Mouse (Mus musculus) frontal cortex, postnatal 14 days (tissue): ENCODE measurements around the gene Arnt2.

ENCODE experiments used
- DNase-seq, 2 experiments: peaks; one replicate each; pipeline ENCODE4 v3.0.0; 2022; ENCODE audit warnings: low spot score in 2 of 2

Arnt2 gene

DNA sequence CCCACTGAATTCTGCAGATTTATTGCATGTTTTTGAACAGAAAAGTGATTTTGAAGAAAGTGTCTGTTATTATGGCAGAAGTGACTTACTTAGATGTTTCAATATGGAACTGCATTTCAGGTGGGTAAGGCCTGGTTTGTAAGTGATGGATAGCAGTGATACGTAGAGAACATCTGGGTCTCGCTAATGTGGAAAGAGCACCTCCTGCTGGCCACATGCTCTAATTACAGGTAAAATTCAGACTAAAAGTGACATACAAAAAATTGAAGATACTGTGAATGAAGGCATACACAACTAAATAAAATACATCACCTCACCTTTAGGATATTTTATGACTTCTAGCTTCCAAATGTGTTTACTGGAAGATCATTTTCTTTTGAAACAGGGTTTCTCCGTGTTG, 66.8 kb downstream of the Arnt2 start:
- no peak for DNase-seq

DNA sequence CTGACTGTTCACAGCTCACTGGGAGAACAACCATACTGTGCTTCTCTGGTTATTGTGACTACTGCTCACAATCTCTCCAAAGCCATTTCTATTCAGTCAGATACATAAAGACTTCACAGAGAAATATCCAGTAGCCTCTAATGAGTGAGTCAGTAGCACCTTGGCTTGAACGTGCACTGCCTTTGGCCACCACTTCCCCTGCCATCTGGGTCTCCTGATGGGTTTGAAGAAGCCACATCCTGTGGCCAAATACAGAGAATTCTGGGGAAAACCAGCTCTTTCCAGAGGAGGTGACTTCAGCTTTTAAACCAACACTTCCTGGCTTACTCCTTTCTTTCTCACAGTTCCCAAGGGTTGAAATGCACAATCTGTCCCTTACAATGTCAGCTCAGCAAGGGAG, 69.0 kb downstream of the Arnt2 start:
- DNase-seq: no peak

DNA sequence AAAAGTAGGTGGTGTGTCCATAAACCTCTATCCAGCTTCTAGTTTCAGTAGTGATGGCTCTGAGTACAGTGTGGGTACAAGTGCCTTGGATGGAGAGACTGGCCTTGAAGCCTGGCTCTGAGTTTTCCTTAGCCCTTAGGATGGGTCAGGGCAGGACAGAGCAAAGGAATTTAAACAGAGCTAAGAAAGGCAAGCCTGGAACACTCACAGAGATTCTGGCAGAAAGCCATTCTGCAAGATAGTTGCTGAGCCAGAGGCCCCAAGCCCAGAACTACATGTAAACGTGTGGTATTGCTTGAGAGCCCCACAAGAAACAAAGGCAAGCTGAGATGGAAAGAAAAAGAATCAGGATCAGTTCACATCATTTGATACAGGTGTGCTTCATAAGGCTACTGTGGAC, 70.8 kb downstream of the Arnt2 start:
- no peak for DNase-seq

DNA sequence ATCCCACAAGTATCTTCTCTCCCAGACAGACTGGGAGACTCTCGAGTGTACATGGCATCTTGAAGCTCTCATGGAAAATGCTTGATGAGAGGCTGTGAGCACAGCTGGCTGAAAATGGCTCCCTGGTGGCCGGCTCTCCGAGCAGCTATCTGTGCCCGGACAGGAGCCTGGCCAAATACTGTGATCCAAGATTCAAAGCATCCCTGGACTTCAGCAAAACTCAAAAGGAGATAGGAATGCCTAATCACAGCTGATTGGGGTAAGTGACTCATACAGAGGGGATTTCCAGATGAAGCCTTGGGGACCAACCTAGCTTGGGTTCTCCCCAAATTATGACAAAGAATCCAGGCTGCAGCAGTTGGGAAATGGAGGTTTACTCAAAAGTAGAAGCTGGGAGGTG, 72.2 kb downstream of the Arnt2 start:
- DNase-seq: no peak

DNA sequence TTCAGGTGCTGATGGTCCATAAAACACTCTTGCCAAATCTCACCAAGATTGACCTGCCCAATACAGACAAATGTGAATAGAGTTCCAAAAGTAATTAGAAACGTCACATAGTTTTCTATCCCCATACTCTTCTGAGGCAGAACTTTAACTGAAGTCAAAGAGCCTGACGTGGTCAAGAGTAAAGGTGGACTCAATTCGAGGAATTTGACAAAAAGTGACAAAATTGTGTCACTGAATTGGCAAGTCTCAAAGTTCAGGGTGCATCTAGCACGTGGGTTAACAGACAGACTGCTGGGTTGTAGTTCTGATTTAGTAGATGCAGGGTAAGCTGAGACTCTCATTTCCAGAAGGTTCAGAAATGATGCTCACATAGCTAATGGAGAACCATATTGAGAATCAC, 73.1 kb downstream of the Arnt2 start:
- no peak for DNase-seq

DNA sequence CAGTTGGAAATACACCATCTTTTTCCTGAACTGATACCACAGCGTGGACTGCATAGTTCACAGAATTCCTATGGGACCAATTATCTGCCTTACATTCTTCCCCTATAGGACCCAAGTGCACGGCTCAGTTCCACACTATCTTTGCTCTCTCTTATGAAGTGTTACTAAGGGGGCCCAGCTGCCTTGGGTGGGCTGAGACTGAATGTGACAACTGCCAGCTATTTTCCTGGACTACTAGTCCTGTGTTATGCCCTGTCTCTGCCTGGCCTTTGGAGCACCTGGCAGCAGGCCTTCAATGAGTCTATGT, 73.4 kb downstream of the Arnt2 start:
- DNase-seq: no peak

DNA sequence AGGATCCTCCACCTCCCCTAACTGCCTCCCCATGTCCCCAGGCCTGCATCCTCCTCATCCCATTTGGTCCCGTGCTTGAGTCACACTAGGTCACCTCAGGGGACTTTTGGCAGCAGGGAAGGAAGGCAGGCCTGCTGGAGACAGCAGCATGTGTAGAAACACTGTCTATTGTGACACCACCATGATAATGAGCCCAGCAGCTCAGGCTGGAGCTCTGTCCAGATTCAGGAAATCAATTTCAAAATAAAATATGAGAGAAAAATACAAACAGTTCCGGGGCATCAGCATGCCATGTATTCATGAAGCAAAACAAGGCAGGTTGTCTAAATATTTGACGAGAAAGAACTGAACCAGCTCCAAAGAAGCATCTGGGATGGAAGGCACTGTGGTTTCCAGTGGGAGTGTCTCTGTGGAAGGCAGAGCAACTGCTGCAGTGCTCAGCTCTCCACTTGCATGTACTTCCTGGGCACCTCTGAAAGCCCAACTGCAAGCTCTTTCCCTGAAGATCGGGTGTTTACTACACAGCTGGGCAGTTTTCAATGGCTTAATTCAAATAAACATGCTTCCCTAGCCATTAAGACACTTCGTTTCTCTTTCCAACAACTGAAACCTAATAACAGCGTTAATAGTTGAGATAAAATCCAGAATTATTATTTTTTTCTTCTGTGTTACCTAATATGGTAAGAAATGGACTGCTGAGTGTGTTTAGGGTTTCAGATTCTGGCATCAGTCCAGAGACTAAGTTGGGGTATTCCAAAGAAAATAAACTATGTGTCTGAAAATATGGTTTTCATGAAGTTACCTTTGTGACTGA, 74.0 kb downstream of the Arnt2 start:
- no peak for DNase-seq

DNA sequence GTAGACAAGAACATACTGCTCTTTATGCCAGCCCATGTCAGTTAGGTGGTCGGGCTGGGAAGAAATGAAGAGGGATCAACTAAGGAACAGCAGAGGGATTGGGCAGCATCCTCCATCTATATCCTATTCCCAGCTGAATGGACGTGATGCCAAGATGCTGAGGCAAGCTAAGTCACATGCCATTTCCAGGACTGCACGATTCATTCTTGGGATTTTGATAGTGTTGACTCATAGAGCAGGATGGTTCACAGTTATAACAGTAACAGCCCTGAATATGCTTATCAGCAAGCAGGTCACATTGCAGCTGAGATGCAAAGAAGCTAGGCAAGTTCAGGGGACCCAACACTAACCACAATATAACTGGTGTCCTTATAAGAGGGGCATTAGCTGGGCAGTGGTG, 76.0 kb downstream of the Arnt2 start:
- DNase-seq: no peak

DNA sequence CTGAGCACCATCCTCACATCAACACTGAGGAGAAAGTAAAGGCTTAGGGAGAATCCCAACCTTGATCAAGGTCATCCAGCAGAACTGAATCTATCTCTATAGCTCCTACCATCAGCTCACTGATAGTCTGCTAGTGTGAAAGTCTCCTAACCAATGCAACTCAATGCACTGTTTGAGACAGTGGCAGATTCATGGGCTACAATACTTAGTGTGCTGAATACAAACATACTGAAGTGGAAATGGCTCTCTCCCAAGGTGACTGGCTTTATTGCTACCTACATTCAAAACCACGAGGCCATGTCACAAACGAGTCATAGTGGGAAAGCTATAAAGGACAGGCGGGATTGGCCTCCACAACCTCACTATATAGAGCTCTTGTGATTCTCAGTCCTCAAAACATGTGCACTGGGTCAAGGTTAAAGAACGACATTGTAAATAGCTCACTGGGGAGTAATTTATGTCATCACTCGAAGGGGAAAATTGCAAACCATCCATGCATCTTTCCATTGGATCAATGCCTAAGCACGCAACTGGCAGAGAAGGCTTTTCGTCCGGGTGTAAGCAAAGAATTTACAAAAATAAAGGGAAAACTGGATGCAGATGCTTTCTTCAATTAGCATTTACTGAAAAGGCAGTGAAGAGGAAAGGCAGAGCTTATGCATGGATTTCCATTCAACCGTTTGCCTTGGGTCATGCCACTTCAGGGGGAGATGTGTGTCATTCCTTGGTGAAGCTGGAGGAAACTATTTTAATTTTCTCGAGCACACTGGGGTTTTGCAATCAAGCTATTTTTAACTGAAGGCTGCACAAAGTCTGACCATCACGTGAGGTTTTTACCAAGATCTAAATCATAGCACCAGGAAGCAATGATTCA, 77.4 kb downstream of the Arnt2 start:
- DNase-seq: no peak

DNA sequence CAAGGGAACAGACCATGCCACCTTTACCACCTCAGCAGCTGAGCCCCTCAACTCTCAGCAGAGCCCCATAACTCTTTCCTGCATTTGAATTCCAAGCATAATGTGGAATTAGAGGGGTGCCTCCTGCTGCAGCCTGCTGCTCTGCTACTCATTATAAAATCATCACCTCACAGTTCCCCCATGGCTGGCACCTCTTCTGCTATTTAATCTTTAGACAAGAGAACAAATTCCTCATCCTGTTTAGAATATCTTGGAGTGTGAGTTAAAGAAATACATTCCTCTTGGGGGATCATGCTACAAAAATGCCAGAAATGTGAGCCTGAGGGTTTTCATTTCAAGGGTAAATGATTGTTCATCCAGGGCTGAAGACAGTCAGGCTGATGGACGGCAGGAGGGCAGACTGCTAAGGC, 80.8 kb downstream of the Arnt2 start:
- no peak for DNase-seq

DNA sequence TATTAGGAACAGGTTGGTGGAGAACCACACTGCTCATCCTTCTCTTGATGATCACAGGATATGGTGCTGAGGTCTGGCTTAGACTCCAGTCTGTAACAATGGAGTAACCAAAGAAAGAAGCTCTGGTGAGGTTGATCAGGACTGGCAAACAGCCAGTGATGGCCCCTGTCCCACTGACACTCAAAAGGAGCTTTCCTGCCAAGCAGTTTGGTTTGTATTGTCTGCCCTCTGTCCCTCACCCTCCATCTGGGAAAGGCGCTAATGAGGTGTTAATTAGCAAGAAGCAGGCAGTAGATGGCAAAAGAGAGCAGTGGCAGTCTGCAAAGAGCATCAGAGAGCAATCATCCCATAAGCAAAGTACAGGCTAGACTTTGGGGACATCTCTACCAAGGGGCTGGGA, 81.2 kb downstream of the Arnt2 start:
- DNase-seq: no peak

DNA sequence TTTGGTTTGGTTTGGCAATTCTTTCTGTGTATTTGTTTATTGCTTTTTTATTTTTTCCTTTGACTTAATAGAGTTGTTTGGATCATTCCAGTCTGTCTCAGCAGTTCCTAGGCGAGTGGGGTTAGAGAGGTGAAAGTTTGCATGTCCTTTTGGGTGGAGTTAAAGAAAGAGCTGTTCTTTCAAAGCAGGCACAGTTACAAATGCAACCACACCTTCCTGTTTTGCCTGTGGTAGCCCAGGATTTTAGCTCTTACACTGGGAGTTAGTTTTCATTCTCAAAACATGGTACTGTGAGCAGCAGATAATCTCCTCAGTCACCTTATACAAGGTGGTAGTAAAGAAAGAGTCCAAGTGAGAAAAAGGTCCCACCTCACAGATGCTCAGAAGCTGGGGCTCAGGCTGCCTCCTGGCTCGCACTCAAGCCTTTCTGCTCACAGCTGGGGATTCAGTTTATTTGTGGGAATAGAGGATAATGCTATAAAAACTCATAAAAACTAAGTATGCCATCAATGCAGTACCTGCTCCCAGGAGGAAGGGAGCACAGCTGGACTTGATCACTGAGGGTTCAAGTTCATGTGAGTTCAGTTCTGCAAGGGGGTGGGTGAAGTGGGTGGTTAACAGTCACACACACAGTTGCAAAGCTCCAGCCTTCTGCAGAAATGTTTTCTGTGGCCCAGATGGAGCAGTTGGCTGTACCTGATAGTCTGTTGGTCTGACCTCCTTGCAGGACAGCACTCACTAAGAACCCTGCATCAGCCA, 84.2 kb downstream of the Arnt2 start:
- DNase-seq: no peak

DNA sequence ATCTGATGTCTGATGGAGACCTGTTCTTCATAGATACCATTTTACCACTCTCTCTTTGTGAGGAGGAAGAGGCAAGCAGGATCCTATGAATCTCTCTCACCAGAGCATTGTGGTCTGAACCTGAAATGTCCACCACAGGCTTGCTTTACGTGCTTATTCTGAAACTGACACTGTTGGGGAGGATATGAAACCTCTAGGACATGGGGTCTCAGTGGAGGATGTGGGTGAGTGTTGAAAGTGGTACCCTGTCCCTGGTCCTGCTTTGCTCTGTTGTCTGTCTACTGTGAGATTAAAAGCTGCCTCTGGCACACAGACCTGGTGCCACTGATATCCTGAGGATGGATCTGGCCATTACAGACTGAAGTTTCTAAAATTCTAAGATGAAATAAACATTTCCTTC, 88.4 kb downstream of the Arnt2 start:
- DNase-seq: no peak

DNA sequence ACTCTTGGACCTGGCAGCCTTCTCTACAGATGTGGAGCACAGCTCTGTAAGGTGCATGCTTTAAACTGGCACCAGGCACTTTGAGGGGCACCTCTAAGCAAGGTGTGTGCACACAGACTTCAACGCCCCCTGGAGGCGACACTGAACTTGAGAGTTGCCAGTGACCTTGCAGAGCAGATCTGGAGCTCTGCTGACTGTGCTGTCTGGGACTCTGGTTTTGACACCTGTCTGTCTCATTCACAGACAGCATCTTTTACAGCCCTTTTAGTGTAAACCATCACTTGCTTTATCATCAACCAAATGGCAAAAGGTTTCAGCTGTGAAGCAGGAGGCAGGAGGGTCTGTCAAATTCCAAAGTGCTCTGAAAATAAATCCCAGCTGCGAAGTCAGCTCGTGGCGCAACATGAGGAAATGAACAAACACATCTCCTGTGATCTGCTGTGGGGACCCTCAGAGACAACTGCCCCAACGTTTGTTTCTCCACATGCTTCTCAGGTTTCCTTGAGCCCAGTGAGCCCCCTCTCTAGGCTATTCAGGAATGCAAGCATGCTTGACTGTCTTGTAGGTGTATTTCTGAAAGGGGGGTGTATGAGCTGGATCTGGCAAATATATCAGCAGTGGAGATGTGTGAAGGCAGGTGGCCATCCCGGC, 94.5 kb downstream of the Arnt2 start:
- DNase-seq: no peak

DNA sequence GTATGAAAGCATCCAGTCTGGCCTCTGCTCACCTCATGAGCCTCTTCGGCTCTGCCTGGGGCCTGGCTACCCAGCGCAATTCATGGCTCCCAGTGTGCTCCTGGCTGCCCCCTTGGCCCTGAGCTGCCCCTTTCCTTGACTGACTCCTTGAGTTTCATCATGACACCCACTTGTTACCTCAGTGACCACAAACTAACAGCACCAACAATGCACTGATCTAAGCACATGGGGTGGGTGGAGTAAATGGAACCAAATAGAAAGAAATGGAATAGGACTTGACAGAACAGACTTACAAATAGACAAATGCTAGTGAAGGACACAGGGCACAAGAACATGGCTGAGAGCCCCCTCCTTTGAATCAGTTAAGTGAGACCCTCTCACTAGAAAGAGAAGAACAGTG, 95.2 kb downstream of the Arnt2 start:
- DNase-seq: no peak

DNA sequence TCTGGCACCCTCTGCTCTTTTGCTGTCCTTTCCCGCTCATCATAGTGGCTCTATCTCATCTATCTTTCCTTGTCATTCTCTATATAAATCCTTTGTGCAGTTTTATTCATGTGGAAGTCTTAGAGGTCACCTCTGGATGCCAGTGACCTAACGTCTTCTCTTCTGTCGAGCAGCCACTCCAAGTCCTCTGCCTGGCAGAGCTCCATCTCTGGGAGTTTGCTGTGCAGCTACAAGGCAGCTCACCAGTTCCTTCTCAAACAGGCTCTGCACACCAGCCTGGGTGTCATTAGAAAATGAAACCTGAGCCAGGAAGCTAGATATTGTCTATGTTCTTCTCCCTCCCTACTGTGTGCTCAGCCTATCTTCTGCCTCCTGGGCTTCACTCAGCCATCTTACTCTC, 98.4 kb downstream of the Arnt2 start:
- DNase-seq: no peak

DNA sequence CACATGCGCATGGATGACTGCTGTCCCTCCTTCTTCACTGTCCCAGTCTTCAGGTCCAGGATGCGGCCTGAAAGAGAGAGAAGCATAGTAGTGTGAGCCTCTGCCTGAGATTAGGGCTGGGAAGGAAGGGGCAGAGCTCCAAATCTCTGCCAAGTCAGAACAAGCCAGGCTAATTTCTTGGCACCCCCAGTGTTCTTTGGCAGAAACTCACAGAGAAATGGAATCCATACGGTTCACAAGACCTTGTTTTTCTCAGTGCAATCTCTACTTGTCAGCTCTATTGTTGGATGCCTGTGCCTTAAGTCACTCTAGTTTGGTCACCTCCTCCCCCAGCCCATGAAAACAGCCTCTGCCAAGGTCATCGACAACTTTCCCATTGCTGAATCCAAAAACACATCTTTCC, 99.1 kb downstream of the Arnt2 start:
- no peak for DNase-seq

DNA sequence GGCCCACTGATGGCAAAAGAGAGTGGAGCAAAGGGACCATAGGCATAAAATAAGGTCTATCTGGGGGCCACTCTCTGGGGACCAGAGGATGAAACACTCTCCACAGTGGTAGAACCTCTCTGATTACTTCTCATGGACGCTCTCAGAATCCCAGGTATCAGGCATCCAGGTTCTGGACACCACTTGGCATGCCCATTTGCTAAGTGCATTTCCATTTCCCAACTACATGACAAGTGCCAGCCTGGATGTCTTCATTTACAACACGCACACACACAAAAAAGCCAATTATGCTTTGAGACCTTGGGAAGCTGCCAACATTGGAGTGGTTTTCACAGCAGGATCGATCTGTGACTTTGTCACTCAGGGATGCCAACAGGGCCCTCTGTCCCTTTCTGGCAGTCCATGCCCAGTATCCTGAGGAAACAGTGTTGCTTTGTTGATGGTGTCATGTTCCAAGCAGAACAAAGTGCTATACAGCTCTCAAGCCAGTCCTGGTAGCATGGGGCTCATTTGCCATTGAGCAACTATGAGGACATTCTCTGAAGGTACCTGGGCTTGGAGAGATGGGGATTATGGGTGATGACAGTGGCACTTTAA, 102.5 kb downstream of the Arnt2 start:
- no peak for DNase-seq

DNA sequence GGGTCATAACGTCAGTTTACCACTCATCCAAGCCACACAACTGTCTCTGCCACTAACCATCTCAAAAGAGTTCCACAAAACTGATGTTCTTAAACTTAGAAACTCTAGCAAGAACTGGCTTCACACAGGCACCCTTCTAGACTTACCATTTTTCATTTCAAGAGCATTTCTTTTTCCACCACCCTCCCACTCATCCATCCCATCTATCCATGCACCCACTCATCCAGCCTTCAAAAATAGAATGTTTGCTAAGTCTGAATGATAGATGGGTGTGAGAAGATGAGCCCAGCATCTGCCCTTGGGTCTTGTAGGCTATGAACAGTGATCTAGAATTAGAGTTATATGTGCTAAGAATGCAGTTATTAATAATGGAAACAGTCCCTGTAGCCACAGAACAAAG, 109.7 kb downstream of the Arnt2 start:
- no peak for DNase-seq

DNA sequence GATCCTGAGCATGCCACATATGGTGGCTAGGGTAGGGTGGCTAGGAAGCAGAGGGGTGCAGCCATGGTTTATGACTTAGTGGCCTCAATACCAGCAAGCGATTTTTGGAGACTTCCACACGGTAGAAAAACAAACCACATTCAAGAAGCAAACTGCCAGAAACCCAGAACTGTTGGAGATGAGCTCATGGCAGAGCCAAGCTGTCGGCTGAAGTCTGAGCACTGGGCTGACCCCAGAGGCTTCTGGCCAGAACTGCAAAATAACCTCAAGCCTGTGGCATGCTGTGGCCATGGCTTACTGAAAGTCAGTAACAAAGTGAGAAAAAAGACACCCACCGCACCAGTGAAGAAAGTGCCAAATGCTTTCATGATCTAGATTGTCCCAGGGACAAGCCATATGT, 110.4 kb downstream of the Arnt2 start:
- DNase-seq: no peak

DNA sequence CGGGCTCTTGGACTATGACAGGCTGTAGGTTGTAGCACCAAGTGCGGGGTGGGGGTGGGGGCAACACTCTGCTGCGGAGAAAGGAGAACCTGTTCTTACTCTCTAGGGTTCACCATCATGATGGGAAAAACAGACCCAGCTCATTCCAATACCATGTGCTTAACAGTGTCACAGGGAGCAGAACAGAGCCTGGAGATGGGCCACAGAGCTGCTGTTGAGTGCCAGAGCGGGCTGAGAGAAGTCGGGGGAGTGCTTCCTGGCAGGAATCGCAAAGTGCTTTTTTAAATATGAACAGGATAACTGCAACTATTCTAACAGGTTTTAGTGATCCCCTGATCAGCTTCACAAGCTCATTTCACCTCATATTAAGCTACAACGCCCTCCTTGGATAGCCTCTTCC, 116.9 kb downstream of the Arnt2 start:
- DNase-seq: no peak

DNA sequence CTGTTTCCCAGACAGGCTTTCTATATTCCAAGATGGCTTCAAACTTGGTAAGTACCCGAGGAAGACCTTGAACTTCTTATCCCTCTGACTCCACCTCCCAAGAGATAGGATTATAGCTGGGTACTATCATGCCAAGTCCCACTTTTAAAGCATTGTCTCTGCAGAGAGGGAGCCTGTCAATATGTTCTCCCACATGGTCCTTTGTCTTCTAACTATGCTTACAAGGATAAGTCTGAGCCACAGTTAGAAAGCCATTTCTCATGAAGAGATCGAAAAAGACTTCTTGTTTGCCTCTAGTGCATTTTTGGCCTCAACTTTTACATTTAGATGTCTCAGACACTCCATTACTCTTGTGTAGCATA, 122.8 kb downstream of the Arnt2 start:
- DNase-seq: no peak
